Mouse (Mus musculus): ENCODE measurements around the gene Pomt2. TPM values are rescaled to one million over a fixed set of nuclear protein-coding genes. Genes with fewer than 3 reads are reported as not detected.

The Pomt2 gene
- polyA plus RNA-seq, 1 experiment = 12.9 TPM

GRCm38 (mm10) chr12:87148136-87148535 is 368 bp upstream of the Pomt2 start:
- no peaks in the 10 kb centered on the region for H3K4me1 ChIP-seq (ENCODE audit: control insufficient read depth, insufficient read depth, low read length)
- no peaks in the 10 kb centered on the region for H3K36me3 ChIP-seq (ENCODE audit: control insufficient read depth, insufficient read depth, low read length, poor library complexity, severe bottlenecking)
- H3K4me3 ChIP-seq (ENCODE audit: low read depth, low read length) = peak overlapping the region; percentile 70
- no peaks in the 10 kb centered on the region for H3K27me3 ChIP-seq (ENCODE audit: control insufficient read depth, insufficient read depth, low read length, poor library complexity, severe bottlenecking)
- TF ChIP-seq EP300 (IDR thresholded peaks at IDR 0.05; ENCODE audit: insufficient read depth, low read depth, low read length) = no peak
- TF ChIP-seq CTCF (IDR thresholded peaks at IDR 0.05; ENCODE audit: low read depth, low read length) = no peak
- TF ChIP-seq POLR2A (IDR thresholded peaks at IDR 0.05; ENCODE audit: insufficient read depth, low read length) = no peak
- peak overlapping the region; percentile 72 for H3K27ac ChIP-seq (ENCODE audit: insufficient read depth, low read length)
- H3K9ac ChIP-seq (ENCODE audit: low read depth, poor library complexity, severe bottlenecking) = peak overlapping the region; percentile 83
- H3K9me3 ChIP-seq (replicated peaks; ENCODE audit: control insufficient read depth, insufficient read depth, low read length, poor library complexity, severe bottlenecking) = peaks cover 17% of the 10 kb centered on the region

DNA sequence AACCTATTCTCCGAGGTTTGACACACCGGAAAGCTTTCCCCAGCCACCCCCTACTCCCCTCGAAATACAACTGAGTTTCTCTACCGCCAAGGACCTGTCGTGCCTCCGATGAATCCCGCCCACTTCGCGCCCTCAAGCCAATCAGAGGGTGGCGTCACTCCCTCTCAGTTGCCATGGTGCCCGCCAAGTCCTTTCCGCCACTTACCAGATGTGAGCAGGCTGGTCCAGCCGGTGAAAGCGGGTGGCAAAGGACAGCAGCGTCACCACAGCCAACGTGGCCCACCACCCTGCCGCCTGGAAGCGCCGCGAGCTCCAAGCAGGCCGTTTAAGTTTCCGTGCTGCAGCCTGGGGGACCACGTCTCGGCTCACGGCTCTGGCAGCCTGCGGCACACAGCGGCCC is 802 bp downstream of the Pomt2 start, which contains the start of gene Gstz1:
Gene Gstz1 (plus strand): TSS at position 200 of the 400 bp plus-strand sequence.
- Histone ChIP-seq H3K36me3 (ENCODE audit: control insufficient read depth, insufficient read depth, low read length, poor library complexity, severe bottlenecking) (no peaks in the 10 kb centered on the region), H3K4me1 (ENCODE audit: control insufficient read depth, insufficient read depth, low read length) (no peaks in the 10 kb centered on the region), H3K27ac (ENCODE audit: insufficient read depth, low read length) (peak within 1 kb of the TSS; percentile 72), H3K27me3 (ENCODE audit: control insufficient read depth, insufficient read depth, low read length, poor library complexity, severe bottlenecking) (no peaks in the 10 kb centered on the region), H3K4me3 (ENCODE audit: low read depth, low read length) (peak within 1 kb of the TSS; percentile 70), H3K9ac (ENCODE audit: low read depth, poor library complexity, severe bottlenecking) (peak within 1 kb of the TSS; percentile 83), H3K9me3 (replicated peaks; ENCODE audit: control insufficient read depth, insufficient read depth, low read length, poor library complexity, severe bottlenecking) (peaks cover 15% of the 10 kb centered on the region)
- no peak for TF ChIP-seq POLR2A (IDR thresholded peaks at IDR 0.05; ENCODE audit: insufficient read depth, low read length)
- 0 out of 2 replicates have a peak, but pooled peaks have one; percentile 2 for TF ChIP-seq EP300 (IDR thresholded peaks at IDR 0.05; ENCODE audit: insufficient read depth, low read depth, low read length)

DNA sequence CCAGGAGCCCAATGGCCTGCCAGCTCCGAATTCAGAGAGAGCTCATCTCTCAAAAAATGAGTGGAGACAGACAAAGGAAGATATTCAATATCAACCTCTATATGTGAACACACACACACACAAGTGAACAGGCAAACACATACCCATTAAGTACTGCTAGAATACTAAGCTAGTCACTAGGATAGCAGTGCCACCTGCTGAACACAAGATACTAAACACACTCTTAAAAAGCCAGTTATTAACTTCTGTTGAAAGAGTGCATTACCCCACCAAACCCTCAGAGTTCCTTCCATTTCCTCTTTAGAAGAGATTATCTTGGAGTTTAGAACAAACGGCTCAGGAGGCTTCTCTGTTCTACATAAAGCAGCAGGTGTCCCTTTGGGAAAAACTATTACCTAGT is 5.6 kb downstream of the Pomt2 start:
- H3K36me3 ChIP-seq (ENCODE audit: control insufficient read depth, insufficient read depth, low read length, poor library complexity, severe bottlenecking) = no peaks in the 10 kb centered on the region
- no peak overlapping the region for H3K4me3 ChIP-seq (ENCODE audit: low read depth, low read length)
- H3K27me3 ChIP-seq (ENCODE audit: control insufficient read depth, insufficient read depth, low read length, poor library complexity, severe bottlenecking) = no peaks in the 10 kb centered on the region
- H3K9me3 ChIP-seq (replicated peaks; ENCODE audit: control insufficient read depth, insufficient read depth, low read length, poor library complexity, severe bottlenecking) = no peaks in the 10 kb centered on the region
- H3K27ac ChIP-seq (ENCODE audit: insufficient read depth, low read length) = no peak overlapping the region
- H3K9ac ChIP-seq (ENCODE audit: low read depth, poor library complexity, severe bottlenecking) = no peak overlapping the region
- no peak for TF ChIP-seq CTCF (IDR thresholded peaks at IDR 0.05; ENCODE audit: low read depth, low read length)
- TF ChIP-seq POLR2A (IDR thresholded peaks at IDR 0.05; ENCODE audit: insufficient read depth, low read length) = no peak
- TF ChIP-seq EP300 (IDR thresholded peaks at IDR 0.05; ENCODE audit: insufficient read depth, low read depth, low read length) = no peak
- no peaks in the 10 kb centered on the region for H3K4me1 ChIP-seq (ENCODE audit: control insufficient read depth, insufficient read depth, low read length)

DNA sequence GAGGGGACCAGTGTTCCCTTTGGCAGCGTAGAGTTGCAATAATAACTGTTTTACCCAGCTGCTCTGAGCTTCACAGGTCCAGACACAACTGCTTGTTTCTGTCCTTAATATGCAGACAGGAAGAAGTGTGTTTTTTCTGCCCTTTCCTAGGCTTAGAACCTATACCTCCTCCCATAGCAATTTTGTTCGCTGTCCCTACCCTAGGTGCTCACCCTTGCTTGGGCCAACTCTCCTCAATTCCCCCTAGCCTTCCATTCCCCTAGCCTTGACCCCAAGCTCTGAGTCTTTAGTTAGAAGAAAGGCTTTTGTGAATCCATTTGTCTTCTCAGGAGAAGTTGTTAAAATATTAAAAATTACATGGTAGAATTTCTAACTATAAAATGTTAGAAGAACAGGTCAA is 9.0 kb downstream of the Pomt2 start:
- Histone ChIP-seq H3K27ac (ENCODE audit: insufficient read depth, low read length) (no peak overlapping the region), H3K27me3 (ENCODE audit: control insufficient read depth, insufficient read depth, low read length, poor library complexity, severe bottlenecking) (no peaks in the 10 kb centered on the region)
- TF ChIP-seq EP300 (IDR thresholded peaks at IDR 0.05; ENCODE audit: insufficient read depth, low read depth, low read length) = no peak
- TF ChIP-seq POLR2A (IDR thresholded peaks at IDR 0.05; ENCODE audit: insufficient read depth, low read length) = no peak
- TF ChIP-seq CTCF (IDR thresholded peaks at IDR 0.05; ENCODE audit: low read depth, low read length) = no peak

DNA sequence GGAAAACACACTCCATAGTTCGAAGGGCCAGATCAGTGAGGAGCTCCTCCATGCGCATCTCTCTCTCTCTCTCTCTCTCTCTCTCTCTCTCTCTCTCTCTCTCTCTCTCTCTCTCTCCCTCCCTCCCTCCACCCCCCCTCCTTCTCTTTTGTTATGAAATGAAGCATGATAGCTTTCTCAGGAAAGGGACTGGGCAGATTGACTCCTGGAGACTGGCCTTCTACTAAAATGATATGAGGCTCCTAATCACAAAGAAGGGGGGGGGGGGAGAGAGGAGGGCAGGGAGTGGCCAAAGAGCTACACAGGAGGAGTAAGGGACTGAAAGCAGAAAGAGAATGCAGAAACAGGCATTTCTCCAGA is 9.4 kb downstream of the Pomt2 start:
- Histone ChIP-seq H3K4me1 (ENCODE audit: control insufficient read depth, insufficient read depth, low read length) (no peaks in the 10 kb centered on the region), H3K27me3 (ENCODE audit: control insufficient read depth, insufficient read depth, low read length, poor library complexity, severe bottlenecking) (no peaks in the 10 kb centered on the region), H3K4me3 (ENCODE audit: low read depth, low read length) (no peak overlapping the region), H3K9ac (ENCODE audit: low read depth, poor library complexity, severe bottlenecking) (no peak overlapping the region), H3K36me3 (ENCODE audit: control insufficient read depth, insufficient read depth, low read length, poor library complexity, severe bottlenecking) (no peaks in the 10 kb centered on the region), H3K27ac (ENCODE audit: insufficient read depth, low read length) (no peak overlapping the region), H3K9me3 (replicated peaks; ENCODE audit: control insufficient read depth, insufficient read depth, low read length, poor library complexity, severe bottlenecking) (no peaks in the 10 kb centered on the region)
- TF ChIP-seq CTCF (IDR thresholded peaks at IDR 0.05; ENCODE audit: low read depth, low read length) = no peak
- no peak for TF ChIP-seq EP300 (IDR thresholded peaks at IDR 0.05; ENCODE audit: insufficient read depth, low read depth, low read length)
- TF ChIP-seq POLR2A (IDR thresholded peaks at IDR 0.05; ENCODE audit: insufficient read depth, low read length) = no peak

More for the DNA sequence above, 9.0 kb downstream of the Pomt2 start:
- Histone ChIP-seq H3K4me1 (ENCODE audit: control insufficient read depth, insufficient read depth, low read length) (no peaks in the 10 kb centered on the region), H3K9me3 (replicated peaks; ENCODE audit: control insufficient read depth, insufficient read depth, low read length, poor library complexity, severe bottlenecking) (no peaks in the 10 kb centered on the region), H3K9ac (ENCODE audit: low read depth, poor library complexity, severe bottlenecking) (no peak overlapping the region), H3K36me3 (ENCODE audit: control insufficient read depth, insufficient read depth, low read length, poor library complexity, severe bottlenecking) (no peaks in the 10 kb centered on the region), H3K4me3 (ENCODE audit: low read depth, low read length) (no peak overlapping the region)

GRCm38 (mm10) chr12:87137439-87138341 is 10.1 kb downstream of the Pomt2 start:
- H3K4me1 ChIP-seq (ENCODE audit: control insufficient read depth, insufficient read depth, low read length) = no peaks in the 10 kb centered on the region
- H3K27me3 ChIP-seq (ENCODE audit: control insufficient read depth, insufficient read depth, low read length, poor library complexity, severe bottlenecking) = no peaks in the 10 kb centered on the region
- no peaks in the 10 kb centered on the region for H3K9me3 ChIP-seq (replicated peaks; ENCODE audit: control insufficient read depth, insufficient read depth, low read length, poor library complexity, severe bottlenecking)
- no peak overlapping the region for H3K27ac ChIP-seq (ENCODE audit: insufficient read depth, low read length)
- TF ChIP-seq CTCF (IDR thresholded peaks at IDR 0.05; ENCODE audit: low read depth, low read length) (no peak), EP300 (IDR thresholded peaks at IDR 0.05; ENCODE audit: insufficient read depth, low read depth, low read length) (no peak), POLR2A (IDR thresholded peaks at IDR 0.05; ENCODE audit: insufficient read depth, low read length) (no peak)
- no peak overlapping the region for H3K4me3 ChIP-seq (ENCODE audit: low read depth, low read length)
- H3K9ac ChIP-seq (ENCODE audit: low read depth, poor library complexity, severe bottlenecking) = no peak overlapping the region
- no peaks in the 10 kb centered on the region for H3K36me3 ChIP-seq (ENCODE audit: control insufficient read depth, insufficient read depth, low read length, poor library complexity, severe bottlenecking)

Measured in ES-Bruce4 (cell line).